Mouse (Mus musculus) adrenal gland, postnatal 25 days (tissue): ENCODE results near the gene Trak1. TPM values are rescaled to one million over a fixed set of nuclear protein-coding genes. Genes with fewer than 3 reads are reported as not detected.

Experiments
- DNase-seq: peaks from one replicate; pipeline ENCODE4 v3.0.0; 2021; ENCODE audit warnings: mixed read lengths
- long read RNA-seq: library from polyadenylated mRNA; stranded (forward); transcript quantifications from one replicate; pipeline ENCODE4 v2.0.0, GENCODE M21; 2021
- total RNA-seq: library from RNA; stranded (reverse); gene quantifications from 2 replicates; pipeline ENCODE4 v1.2.3, GENCODE M21; 2021

Gene Trak1
- total RNA-seq: 70.3 and 73.5 TPM in 2 replicates
- long read RNA-seq, partial matches to known transcripts: 17 of 28 reads
- long read RNA-seq, other reads (novel, unspliced or antisense): 11 of 28 reads

DNA sequence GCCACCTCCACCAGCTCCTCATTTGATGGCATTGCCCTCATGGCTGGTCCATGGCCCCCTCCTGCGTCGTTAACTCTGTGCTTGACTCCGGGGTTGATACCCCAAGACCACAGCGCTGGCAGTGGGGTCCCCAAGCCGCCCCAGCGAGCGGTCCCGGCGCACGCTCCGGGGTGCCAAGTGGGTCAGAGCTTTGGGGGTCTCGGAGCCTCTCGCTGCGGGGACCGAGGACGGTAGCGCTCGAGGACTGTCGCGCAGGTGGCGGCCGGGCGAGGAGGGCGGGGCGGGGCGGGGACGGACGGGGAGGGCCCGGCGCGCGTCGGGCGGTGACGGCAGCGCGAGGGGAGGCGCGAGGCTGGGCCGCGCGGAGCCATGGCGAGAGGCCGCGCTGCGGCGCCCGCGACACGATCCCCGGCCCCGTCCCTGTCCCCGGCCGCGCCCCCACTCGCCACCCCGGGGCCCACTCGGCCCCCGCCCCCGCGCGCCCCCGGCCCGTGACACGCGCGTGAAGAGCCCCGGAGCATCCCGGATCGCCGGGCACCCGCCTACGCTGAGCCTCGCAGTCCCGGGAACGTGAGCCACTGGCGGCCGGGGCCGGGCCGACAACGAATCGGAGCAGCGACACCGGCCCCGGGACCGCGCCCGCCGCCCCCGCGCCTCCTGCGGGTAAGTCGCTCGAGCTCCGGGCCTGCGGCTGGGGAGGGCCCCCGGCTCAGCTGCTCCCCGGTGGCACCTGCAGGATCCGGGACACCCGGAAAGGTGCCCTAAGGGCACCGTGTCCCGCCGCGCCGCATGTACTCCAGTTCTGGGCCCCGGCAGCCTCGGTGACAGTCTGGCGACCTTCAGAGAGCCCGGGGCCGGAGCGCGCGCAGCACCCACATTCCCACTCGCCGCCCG lies at the start of gene Trak1:
TSS of gene Trak1 (plus strand) at position 332 of the 894 bp plus-strand sequence.
- peak; percentile 78 for DNase-seq

DNA sequence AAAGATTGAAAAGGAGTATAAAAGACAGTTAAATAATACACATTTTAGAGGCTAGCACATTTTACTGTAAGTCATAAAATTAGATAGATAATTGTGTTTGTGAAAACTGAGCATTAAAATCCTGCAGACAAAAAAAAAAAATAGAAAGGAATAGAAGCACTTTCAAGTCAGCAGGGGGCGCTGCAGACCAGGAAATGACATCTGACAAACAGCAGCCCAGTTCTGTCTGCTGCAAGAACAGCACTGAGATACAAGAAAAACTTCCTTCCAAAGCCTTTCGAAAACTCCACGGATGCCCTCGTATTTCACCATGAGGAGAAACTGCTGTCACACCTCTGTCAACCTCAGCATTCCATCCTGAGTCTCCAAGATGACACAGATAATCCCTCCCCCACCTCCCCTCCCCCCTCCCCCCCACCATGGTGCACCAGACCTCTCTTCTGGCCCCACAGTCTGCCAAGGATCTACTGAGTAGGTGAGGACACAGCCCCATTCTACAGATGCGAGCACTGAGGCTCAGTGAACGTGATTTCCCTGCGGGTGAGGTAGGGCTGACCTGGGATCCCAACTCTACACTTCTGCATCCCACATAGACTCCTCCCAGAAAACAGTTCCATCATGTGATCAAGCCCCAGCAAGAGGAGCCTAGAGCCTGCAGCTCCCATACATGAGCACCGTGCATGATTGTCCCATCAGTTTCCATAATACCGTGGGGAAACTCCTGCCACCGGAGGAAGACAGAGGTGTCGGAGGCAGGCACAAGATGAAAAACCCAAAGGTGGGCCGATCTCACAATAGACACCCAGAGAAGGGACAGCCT lies 49.1 kb upstream of the Trak1 start:
- DNase-seq: peak; percentile 86

DNA sequence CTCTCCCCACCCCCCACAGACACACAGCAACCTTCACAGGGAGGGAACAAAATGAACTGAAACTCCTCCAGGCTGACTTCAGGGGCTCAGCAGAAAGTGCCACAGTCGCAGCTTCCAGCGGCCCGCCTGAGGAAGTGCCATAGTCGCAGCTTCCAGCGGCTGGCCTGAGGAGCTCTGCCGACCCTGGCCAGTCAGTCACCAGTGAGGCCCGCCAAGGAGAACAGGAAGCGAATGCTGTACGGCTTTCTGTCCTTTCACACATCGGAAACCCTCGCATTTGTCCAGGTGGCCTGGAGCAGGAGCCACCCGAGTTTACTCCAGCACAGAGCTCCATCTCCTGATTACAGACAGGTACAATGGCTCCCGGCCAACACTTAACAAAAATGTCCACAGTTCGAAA lies 47.5 kb upstream of the Trak1 start:
- no peak for DNase-seq

DNA sequence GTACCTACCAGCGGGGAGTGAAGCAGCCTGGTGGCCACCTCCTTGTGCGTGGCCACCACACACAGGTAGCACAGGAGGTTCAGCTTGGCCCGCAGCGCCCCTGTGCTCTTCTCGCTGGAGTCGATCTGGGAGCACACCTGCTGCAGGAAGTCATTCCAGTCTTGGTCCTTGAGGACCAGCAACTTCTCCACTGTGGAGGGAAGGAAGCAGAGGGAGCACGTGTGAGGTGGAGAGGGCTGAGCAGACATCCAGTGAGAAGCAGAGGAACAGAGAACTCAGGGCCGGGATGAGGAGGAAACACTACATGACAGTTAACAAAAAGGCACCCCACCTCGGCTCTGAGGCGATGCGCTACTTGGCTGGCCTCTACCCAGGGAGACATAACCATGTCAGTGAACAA lies 46.4 kb upstream of the Trak1 start:
- DNase-seq: no peak

DNA sequence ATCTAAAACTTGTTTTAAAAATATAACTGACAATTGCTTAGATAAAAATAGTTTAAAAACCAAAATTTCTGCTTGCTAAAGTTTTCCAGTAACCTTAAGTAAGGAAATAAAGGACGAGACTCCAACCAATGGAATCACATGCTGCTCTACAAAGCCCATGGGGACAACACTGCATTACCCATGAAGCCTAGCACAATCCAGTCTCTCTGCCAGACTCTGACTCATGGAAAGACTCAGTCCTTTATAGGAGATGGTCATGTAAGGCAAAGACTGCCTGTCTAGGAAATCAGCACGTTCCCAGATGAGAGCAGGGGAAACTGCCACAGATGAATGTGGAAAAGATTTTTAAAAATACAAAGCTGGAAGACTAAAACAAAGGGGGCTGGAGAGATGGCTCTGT lies 43.3 kb upstream of the Trak1 start:
- no peak for DNase-seq

DNA sequence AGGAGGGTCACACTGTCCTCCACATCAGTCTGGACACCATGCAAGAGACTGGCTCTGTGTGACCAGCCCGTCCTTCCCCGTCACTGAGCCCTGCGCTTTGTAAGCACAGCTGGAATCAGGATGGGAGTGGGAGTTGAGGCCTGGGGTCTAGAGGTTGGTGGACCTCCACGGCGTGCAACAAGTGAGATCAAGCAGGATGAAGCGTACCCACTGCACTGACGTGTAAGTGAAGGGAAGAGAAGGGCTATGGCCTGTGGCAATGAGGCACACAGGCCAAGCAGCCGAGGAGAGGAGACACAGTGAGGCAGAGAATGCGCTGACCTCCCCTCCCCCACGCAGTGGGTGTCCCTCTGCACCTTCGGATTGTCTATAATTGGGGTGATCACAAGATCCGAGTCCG lies 42.5 kb upstream of the Trak1 start:
- DNase-seq: no peak

DNA sequence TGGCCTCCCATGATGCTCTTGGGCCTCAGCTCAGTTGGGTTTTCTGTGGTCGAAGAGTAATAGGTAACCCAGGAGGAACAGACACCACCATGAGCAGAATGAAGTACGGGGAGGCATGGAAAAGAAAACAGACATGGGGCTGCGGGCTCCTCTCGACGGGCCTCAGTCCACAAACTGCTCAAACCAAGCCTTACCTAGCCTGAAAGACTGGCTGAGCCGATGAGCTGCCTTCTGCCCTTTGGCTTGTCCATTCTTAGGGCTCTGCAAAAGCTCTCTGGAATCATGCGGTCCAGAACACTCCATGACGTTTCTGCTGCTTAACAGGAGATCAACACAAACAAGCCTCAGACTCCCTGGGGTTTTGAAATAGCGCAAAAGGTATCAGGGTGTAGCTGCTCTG lies 40.2 kb upstream of the Trak1 start:
- no peak for DNase-seq

DNA sequence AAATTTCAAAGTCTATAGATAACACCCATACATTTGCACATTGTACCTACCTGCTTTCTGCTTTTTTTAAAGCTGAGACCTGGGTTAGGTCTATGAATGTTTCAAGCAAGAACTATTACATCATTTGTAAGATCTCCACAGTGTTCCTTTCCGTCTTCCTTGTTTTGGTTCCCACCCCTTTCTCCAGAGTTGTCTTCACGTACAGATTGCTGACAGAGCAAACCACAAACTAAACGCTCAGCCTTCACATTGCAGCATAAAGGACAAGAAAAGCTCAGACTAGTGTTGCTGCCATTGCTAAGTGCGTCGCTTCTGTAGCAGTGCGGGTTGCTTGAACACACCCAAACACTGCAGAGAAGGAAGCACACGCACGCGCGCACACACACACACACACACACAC lies 32.0 kb upstream of the Trak1 start:
- DNase-seq: no peak

DNA sequence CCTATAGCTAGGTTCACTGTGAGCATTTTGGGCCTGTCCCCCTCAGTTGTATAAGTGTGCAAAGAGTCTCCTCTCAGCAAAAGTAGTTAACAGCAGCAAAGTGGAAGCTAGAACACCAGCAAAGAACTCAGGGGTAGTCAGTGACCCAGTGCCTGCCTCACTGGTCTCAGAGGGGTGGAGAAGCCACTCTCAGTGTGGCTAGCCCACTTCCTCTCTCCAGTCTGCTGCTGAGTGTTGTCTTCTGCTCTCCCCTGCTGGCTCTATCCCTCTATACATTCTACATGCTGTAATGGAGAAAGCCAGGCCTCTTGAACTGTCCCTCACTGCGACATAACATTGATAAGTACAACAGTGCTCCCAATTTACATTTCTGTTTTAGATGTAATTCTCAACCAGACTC lies 26.2 kb upstream of the Trak1 start:
- no peak for DNase-seq

DNA sequence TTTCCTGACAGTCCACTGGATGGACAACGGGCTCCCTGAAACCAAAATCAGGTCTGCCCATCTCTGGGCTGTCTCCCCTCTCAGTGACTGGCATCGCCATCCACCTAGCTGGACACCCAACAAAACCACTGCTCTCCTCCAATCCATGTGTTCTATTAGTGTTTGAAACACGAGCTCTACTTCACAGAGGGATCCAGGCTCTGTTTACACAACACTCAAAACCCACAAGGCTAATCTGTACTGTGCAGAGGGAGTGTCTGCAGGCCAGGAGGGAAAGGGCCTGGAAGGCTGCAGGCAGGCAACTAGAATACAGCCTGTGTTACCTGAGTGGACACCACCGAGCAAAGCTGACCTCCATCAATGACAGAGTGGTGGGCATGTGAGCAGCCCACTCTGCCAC lies 25.7 kb upstream of the Trak1 start:
- DNase-seq: no peak

DNA sequence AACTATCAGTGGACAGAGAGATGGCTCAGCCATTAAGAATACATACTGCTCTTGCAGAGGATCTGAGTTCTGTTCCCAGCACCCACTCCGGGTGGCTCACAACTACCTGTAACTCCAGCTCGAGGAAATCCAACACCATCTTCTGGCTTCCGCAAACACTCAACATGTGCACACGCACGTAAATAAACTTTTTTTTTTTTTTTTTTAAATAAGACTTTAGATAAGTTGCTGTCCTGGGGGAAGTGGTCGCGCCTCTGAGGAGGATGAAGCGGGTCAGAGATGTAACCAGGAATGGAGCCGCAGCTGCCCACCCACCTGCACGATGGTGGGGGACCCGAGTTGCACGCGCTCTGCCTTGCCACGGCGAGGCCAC lies 20.6 kb upstream of the Trak1 start:
- no peak for DNase-seq

DNA sequence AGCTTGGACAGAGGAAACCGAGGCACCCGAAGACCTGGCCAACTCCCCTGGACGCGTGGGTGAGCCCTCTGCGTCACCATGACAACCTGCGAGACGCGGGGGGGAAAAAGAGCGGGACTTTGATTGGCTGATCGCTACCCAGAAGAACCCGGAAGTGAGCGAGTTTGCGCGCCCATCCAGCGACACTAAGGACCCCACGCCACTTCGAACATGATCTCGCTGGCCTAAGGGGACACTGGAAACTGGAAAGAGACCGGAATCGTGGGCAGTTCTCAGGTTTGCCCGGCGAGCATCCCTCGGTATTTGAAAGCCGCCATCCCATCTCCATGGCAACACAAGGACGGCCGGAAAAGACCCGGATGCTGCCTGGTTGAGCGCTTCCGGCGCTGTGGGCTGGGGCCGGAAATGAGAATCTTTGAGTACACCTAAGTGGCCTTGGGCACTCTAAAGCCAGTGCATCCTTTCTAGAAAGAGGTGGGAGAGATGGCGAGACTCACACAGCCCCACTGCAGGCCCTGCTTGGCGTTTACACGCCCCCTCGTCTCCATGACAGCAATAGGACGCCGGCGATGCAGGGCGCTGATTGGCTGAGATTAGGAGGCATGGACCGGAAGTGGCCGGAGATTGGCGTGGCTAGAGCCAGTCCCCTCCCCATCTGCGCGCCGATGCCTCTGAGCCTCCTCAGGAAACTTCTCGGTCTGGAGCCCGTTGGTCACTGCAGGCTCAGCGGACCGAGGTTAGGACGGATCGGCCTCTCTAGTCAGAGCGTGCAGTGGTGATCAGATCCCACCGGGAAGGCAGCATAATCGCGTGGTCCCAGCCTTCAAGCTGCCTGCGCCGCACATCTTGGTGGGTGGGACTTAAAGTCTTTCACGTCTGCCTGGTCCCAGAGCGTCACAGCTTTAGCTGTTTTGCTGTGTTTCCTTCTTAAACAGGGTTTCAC lies 19.9 kb upstream of the Trak1 start, which contains the start of gene Ulk4:
TSS of gene Ulk4 (minus strand) at position 80 of the 943 bp plus-strand sequence.
- peak; percentile 88 for DNase-seq

DNA sequence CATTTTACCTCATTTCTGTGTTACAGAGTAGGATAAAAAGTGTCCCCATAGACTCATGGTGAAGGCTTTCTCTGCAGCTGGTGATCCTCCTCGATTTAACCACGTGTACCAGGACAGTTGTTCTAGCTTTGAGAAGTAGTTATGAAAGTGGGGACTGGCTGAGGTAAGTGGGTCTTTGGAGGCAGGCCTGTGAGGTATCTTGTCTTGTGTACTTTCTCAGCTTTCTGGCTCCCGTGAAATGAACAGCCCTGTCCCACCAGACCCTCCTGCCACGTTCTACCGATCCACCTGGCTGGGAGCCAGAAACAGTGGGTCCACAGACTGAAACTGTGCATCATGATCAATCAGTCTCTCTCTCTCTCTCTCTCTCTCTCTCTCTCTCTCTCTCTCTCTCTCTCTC lies 18.1 kb upstream of the Trak1 start:
- no peak for DNase-seq

DNA sequence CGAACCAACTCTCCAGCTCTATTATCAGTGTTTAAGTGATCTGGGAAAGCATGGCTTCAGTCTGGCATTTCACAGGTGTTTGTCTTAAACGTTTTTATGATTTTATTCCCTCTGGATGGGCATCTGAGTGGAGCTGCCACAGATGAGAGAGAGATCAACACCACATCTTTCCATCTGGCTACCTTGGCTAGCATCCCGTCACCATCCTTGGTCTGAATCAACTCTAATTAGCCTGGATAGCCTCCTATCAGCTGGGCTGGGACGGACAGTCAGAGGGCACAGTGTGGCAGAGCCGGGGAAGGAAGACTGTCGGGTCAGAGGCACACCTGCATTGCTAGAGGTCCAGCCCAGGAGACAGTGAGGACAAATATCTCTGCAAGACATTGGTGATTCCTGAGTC lies 15.4 kb upstream of the Trak1 start:
- no peak for DNase-seq

DNA sequence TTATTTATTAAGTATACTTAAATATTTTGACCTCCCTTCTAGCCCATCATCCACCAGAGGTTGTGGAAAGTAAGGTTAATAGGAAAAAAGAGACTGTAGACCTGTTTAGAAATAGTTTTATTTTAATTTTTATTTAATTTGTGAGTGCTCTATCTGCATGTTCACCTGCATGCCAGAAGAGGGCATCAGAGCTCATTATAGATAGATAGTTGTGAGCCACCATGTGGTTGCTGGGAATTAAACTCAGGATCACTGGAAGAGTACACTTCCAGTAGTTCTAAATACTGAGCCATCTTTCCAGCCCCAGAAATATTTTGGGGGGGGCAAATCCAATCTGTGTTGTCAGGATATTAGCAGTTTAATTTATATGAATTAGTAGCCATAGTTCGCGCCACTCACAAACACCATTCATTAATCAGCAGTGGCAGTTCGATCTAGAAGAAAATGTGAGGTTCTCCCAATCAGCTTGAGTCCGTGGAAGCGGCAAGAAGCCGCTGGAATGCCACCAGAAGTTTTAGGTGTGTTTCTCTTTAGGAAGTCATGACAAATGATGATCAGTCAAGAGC lies 13.6 kb upstream of the Trak1 start:
- no peak for DNase-seq

DNA sequence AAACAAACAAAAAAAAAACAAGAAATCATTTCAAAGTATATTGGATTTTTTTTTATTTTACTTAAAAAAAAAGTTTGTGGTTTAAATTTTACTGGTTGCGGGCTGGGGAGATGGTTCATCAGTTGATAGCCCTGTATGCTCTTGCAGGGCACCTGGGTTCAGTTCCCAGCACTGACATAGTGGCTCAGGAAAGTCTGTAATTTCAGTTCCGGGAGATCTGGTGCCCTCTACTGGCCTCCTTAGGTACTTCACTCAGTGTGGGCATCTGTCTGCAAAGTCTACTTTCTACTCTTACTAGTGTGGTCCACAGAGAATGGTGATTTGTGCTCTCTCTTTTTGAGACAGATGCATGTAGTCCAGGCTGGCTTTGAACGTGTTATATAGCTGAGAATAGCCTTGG lies 12.9 kb upstream of the Trak1 start:
- DNase-seq: no peak

DNA sequence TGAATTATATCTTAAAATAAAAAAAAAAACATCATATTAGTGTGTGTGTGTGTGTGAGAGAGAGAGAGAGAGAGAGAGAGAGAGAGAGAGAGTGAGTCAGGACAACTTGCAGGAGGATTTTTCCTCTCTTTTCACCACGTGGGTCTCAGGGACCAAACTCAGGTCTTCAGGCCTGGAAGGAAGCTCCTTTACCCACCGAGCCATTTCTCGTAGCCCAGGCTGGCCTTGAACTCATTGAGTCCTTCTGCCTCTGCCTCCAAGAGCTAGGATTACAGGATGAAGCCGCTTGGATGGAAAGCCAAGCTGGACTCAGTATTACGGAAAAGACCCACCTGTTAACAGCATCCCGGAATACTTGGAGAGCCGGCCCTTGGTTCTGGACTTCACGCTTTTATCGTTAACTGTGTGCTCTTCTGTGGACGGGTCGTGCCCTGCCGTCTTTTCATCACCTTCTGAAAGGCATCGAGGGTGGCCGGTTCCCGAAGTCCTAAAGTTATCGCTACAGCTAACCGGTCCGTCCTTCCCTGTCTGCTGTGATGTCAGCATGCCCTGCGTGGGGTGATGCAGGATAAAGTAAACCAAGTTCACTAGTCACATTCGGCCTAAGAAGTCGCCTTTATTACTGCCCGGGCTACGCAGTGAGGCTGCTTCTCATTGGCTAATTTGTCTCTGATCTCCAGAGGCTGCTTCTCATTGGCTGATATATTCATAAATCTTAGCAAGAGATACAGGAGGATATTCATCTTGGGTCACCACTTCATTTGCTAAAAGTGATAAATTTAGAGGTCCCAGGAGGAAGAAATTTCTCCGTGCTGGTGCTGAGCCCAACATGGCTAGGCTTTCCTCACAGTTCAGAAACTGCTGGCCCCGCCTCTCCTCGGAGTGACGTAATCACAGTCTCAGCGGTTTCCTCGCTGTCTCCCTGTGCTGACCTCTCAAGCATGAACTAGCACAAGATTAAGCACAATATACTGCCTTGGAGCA lies 11.7 kb upstream of the Trak1 start:
- DNase-seq: peak; percentile 64

DNA sequence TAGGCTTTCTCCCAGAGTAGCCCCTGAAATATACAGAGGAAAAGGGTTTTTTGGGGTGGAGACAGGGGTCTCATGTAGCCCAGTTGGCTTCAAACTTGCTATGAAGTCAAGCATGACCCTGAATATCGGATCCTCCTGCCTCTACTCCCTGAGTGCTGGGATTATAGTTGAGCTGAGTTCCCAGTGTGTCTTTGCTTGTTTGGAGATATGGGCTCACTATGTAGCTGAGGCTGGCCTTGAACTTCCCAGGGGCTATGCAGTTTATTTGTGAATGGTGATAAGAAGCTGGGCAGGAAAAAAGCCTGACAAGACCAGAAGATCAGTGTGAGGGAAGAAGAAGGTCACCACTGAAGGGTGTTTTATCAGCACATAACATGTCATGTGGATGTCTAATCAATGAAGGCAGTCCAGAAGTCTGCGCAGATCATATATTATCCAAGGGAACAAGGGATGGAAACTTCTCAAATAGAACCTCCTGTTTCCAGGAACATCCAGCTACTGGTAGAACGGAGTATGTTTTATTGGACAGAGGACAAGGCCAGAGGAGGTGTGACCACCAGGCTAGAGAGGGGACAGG lies 10.9 kb upstream of the Trak1 start:
- DNase-seq: no peak

DNA sequence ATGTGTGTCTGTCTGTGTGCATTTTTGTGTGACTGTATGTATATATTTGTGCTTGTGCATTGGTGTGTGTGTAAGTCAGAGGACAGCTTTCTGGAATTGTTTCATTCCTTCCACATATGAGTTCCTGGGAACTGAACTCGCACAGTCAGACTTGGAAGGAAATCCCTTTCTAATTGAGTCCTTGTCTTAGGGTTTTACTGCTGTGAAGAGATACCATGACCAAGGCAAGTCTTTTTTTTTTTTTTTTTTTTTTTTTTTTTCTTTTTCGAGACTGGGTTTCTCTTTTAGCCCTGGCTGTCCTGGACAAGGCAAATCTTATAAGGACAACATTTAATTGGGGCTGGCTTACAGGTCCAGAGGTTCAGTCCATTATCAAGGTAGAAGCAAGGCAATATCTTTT lies 6.0 kb upstream of the Trak1 start:
- DNase-seq: no peak

DNA sequence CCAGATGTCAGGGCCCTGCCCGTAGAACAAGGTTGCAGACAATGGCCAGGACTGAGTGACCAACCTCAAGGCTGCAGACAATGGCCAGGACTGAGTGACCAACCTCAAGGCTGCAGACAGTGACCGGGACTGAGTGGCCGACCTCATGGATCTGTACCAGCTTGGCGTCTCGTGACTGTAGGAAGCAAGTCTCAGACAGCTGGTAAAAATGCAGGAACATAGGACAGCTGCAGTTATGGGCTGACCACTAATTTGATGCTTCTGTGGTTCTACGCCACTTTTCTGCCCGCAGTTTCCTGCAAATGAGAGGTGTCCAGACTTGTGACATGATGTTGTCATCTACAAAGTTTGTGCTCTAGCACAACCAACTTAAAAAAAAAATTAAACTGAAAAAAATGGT lies 4.1 kb upstream of the Trak1 start:
- no peak for DNase-seq
